Comparison of ENCODE assay signal across 27 mouse cellular contexts in the genomic region with DNA sequence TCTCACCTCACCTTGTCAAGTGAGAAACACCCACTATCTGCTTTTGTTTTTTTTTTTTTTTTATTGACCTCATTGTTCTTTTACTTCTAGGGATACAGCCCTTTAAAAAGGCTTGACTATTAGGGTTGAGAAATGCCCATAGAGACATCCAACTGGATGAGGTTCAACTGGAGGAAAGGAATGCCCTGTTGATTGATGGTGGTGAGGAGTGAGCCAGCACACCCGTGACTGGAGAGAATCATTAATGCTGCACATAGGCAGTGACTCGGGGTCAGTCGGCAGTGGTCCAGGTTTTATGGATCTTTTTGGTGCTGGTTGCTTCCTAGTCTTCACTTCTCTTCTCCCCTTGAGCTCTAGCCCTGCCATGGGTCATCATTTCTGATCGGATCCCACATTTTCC.
DNase-seq lines count a peak whose midpoint lies in the region; ATAC-seq and TF ChIP-seq lines count a peak whose summit lies in the region.
"Had no signal": no experiment of that assay in that cellular context is flagged by ENCODE, and none has a peak within 500 bp of the region (broad histone marks: within the 10 kb centered on the region; RNA-seq: fewer than 3 reads in every experiment).

No protein-coding gene starts in this region.

- DNase-seq in intestine, embryonic 14.5 days (ENCODE audit: low spot score): peak; percentile 18
- peak; percentile 63 for DNase-seq in adipocyte (ENCODE audit: low spot score)
- peak; percentile 14 for DNase-seq in lung, postnatal 36 days
- DNase-seq in cerebellum, postnatal 25 days: no peak
- DNase-seq: cerebellum, adult 8-10 months; cerebellum, postnatal 36 days; gastrocnemius, postnatal 25 days; heart, adult 11 months; kidney, postnatal 36 days had no signal

- H3K9me3 ChIP-seq in intestine, embryonic 14.5 days (ENCODE audit: control insufficient read depth, low read length): no peaks in the 10 kb centered on the region
- H3K9me3 ChIP-seq in intestine, postnatal 0 days (ENCODE audit: control insufficient read depth): no peaks in the 10 kb centered on the region
- H3K9me3 ChIP-seq in lung, embryonic 16.5 days (ENCODE audit: control insufficient read depth, low read length): no peaks in the 10 kb centered on the region
- H3K9me3 ChIP-seq in midbrain, embryonic 15.5 days: no peaks in the 10 kb centered on the region
- H3K9me3 ChIP-seq: embryonic facial prominence, embryonic 12.5 days; forebrain, embryonic 10.5 days; forebrain, embryonic 15.5 days; heart, embryonic 10.5 days; heart, embryonic 15.5 days; limb, embryonic 12.5 days; liver, embryonic 15.5 days; midbrain, embryonic 10.5 days had no signal

- no peaks in the 10 kb centered on the region for H3K36me3 ChIP-seq in intestine, embryonic 14.5 days (ENCODE audit: control insufficient read depth, insufficient read depth, low read length)
- no peaks in the 10 kb centered on the region for H3K36me3 ChIP-seq in intestine, postnatal 0 days (ENCODE audit: control insufficient read depth, insufficient read depth)
- H3K36me3 ChIP-seq in lung, embryonic 16.5 days (ENCODE audit: control insufficient read depth, insufficient read depth, low read length): no peaks in the 10 kb centered on the region
- H3K36me3 ChIP-seq in midbrain, embryonic 15.5 days (replicated peaks): no peaks in the 10 kb centered on the region
- H3K36me3 ChIP-seq: embryonic facial prominence, embryonic 12.5 days; forebrain, embryonic 10.5 days; forebrain, embryonic 15.5 days; heart, embryonic 10.5 days; heart, embryonic 15.5 days; limb, embryonic 12.5 days; liver, embryonic 15.5 days; midbrain, embryonic 10.5 days had no signal

- no peak for TF ChIP-seq CTCF in intestine, postnatal 0 days (IDR thresholded peaks at IDR 0.05; ENCODE audit: low read depth)

- no peak overlapping the region for H3K4me2 ChIP-seq in intestine, embryonic 14.5 days (ENCODE audit: low read length)
- no peak overlapping the region for H3K4me2 ChIP-seq in intestine, postnatal 0 days (replicated peaks; ENCODE audit: low read depth)
- no peak overlapping the region for H3K4me2 ChIP-seq in lung, embryonic 16.5 days (ENCODE audit: low read depth, low read length)
- H3K4me2 ChIP-seq in midbrain, embryonic 15.5 days: no peak overlapping the region
- H3K4me2 ChIP-seq: embryonic facial prominence, embryonic 12.5 days; forebrain, embryonic 15.5 days; heart, embryonic 15.5 days; limb, embryonic 12.5 days; liver, embryonic 15.5 days had no signal

- H3K27ac ChIP-seq in intestine, embryonic 14.5 days (ENCODE audit: low read depth): no peak overlapping the region
- H3K27ac ChIP-seq in intestine, postnatal 0 days (ENCODE audit: low read depth, low read length): no peak overlapping the region
- H3K27ac ChIP-seq in lung, embryonic 16.5 days (ENCODE audit: low read length): no peak overlapping the region
- no peak overlapping the region for H3K27ac ChIP-seq in midbrain, embryonic 15.5 days
- H3K27ac ChIP-seq: embryonic facial prominence, embryonic 12.5 days; forebrain, embryonic 10.5 days; forebrain, embryonic 15.5 days; heart, embryonic 10.5 days; heart, embryonic 15.5 days; hindbrain, postnatal 0 days; layer of hippocampus, adult 2 months; left cerebral cortex, adult 2 months; limb, embryonic 12.5 days; liver, embryonic 15.5 days; midbrain, embryonic 10.5 days; stomach, postnatal 0 days had no signal

- H3K4me3 ChIP-seq in intestine, embryonic 14.5 days (ENCODE audit: low read depth, low read length): no peak overlapping the region
- H3K4me3 ChIP-seq in intestine, postnatal 0 days (ENCODE audit: low read depth, low read length): no peak overlapping the region
- H3K4me3 ChIP-seq in lung, embryonic 16.5 days (ENCODE audit: low read length): no peak overlapping the region
- H3K4me3 ChIP-seq in midbrain, embryonic 15.5 days: no peak overlapping the region
- H3K4me3 ChIP-seq: embryonic facial prominence, embryonic 12.5 days; forebrain, embryonic 10.5 days; forebrain, embryonic 15.5 days; heart, embryonic 10.5 days; heart, embryonic 15.5 days; layer of hippocampus, adult 2 months; left cerebral cortex, adult 2 months; limb, embryonic 12.5 days; liver, embryonic 15.5 days; midbrain, embryonic 10.5 days had no signal

- no peak overlapping the region for H3K9ac ChIP-seq in intestine, embryonic 14.5 days (ENCODE audit: low read length)
- H3K9ac ChIP-seq in intestine, postnatal 0 days (ENCODE audit: low read depth, low read length): no peak overlapping the region
- no peak overlapping the region for H3K9ac ChIP-seq in lung, embryonic 16.5 days (ENCODE audit: low read length)
- H3K9ac ChIP-seq in midbrain, embryonic 15.5 days: no peak overlapping the region
- H3K9ac ChIP-seq: embryonic facial prominence, embryonic 12.5 days; forebrain, embryonic 15.5 days; heart, embryonic 15.5 days; limb, embryonic 12.5 days; liver, embryonic 15.5 days had no signal

- ATAC-seq in intestine, embryonic 14.5 days (replicated peaks; ENCODE audit: low FRiP score, low TSS enrichment, low read depth): no peak
- no peak for ATAC-seq in intestine, postnatal 0 days
- peak; percentile 71 for ATAC-seq in lung, embryonic 16.5 days (ENCODE audit: low read depth)
- no peak for ATAC-seq in midbrain, embryonic 15.5 days (replicated peaks)
- ATAC-seq: CD4-positive, CD25-positive, alpha-beta regulatory T cell, adult 4 months; forebrain, embryonic 15.5 days; hindbrain, postnatal 0 days; intestine, embryonic 16.5 days; midbrain, embryonic 16.5 days had no signal

- 76% methylated on average over 4 of the region's 4 CpGs for WGBS in intestine, embryonic 14.5 days
- WGBS in intestine, postnatal 0 days: 78% methylated on average over 4 of the region's 4 CpGs
- WGBS in lung, embryonic 16.5 days: 57% methylated on average over 4 of the region's 4 CpGs
- WGBS in midbrain, embryonic 15.5 days: 96% methylated on average over 4 of the region's 4 CpGs

- H3K4me1 ChIP-seq in intestine, embryonic 14.5 days (replicated peaks; ENCODE audit: control insufficient read depth, insufficient read depth, low read length): no peaks in the 10 kb centered on the region
- H3K4me1 ChIP-seq in intestine, postnatal 0 days (replicated peaks; ENCODE audit: control insufficient read depth, insufficient read depth, low read length): no peaks in the 10 kb centered on the region
- H3K4me1 ChIP-seq in lung, embryonic 16.5 days (replicated peaks; ENCODE audit: control insufficient read depth, insufficient read depth, low read length): no peaks in the 10 kb centered on the region
- H3K4me1 ChIP-seq in midbrain, embryonic 15.5 days: no peaks in the 10 kb centered on the region
- H3K4me1 ChIP-seq: forebrain, embryonic 15.5 days; heart, embryonic 10.5 days; heart, embryonic 15.5 days; limb, embryonic 12.5 days; liver, embryonic 15.5 days; midbrain, embryonic 10.5 days had no signal

- H3K27me3 ChIP-seq in intestine, embryonic 14.5 days (replicated peaks; ENCODE audit: control insufficient read depth, insufficient read depth, low read length): no peaks in the 10 kb centered on the region
- no peaks in the 10 kb centered on the region for H3K27me3 ChIP-seq in intestine, postnatal 0 days (replicated peaks; ENCODE audit: control insufficient read depth, insufficient read depth, low read length)
- no peaks in the 10 kb centered on the region for H3K27me3 ChIP-seq in lung, embryonic 16.5 days (ENCODE audit: control insufficient read depth, insufficient read depth, low read depth, low read length)
- H3K27me3 ChIP-seq in midbrain, embryonic 15.5 days (replicated peaks): no peaks in the 10 kb centered on the region
- H3K27me3 ChIP-seq: embryonic facial prominence, embryonic 12.5 days; forebrain, embryonic 15.5 days; heart, embryonic 15.5 days; limb, embryonic 12.5 days; liver, embryonic 15.5 days had no signal

Comparison
In these comparisons a context has a peak if more than half of its experiments do, and no peak if none do; other contexts are left out.
1. DNase-seq: peak in intestine, embryonic 14.5 days (single experiment), adipocyte (single experiment) and lung, postnatal 36 days (single experiment); none in cerebellum, postnatal 25 days (0 of 2).